Mouse (Mus musculus): Measurements from ENCODE around the gene Sf3b2. TPM values are rescaled to one million over a fixed set of nuclear protein-coding genes. Genes with fewer than 3 reads are reported as not detected.

Gene Sf3b2
- polyA plus RNA-seq, 1 experiment from 2014 or later, result 239 TPM

DNA sequence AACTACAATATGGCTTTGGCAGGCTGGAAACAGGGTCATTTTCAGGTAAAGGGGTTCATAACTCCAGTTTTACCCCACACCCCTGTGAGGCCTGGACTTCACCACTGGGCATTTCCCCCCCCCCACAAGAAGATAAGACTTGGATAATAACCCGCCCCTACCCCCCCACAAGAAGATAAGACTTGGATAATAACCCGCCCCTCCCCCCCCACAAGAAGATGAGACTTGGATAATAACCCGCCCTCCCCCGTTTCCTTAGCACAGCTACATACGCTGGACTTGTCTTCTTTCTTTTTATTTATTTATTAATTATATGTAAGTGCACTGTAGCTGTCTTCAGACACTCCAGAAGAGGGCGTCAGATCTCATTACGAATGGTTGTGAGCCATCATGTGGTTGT, 13.8 kb upstream of the Sf3b2 start:
- 0 out of 2 replicates have a peak, but pooled peaks have one; percentile 57 for ATAC-seq (replicated peaks; ENCODE audit: insufficient number of reproducible peaks, low FRiP score, low TSS enrichment)
- H3K4me2 ChIP-seq, result no peak overlapping the region
- H3K9ac ChIP-seq (ENCODE audit: low read depth, low read length), result no peak overlapping the region
- H3K27ac ChIP-seq (ENCODE audit: low read depth, low read length), result no peak overlapping the region
- 0 out of 2 replicates have a peak, but pooled peaks cover 3% of the 10 kb centered on the region for H3K4me1 ChIP-seq (ENCODE audit: control insufficient read depth, insufficient read depth, low read length)
- 77% methylated on average over 7 of the region's 7 CpGs for WGBS (ENCODE audit: insufficient replicate concordance)
- H3K4me3 ChIP-seq (ENCODE audit: low read depth, low read length), result no peak overlapping the region
- no peaks in the 10 kb centered on the region for H3K9me3 ChIP-seq (replicated peaks; ENCODE audit: control insufficient read depth, low read length)
- no peaks in the 10 kb centered on the region; the same call in 1 of the 2 replicates for H3K36me3 ChIP-seq (ENCODE audit: control insufficient read depth, insufficient read depth, low read length)
- H3K27me3 ChIP-seq (ENCODE audit: control insufficient read depth, insufficient read depth, low read length), result peaks cover 16% of the 10 kb centered on the region

DNA sequence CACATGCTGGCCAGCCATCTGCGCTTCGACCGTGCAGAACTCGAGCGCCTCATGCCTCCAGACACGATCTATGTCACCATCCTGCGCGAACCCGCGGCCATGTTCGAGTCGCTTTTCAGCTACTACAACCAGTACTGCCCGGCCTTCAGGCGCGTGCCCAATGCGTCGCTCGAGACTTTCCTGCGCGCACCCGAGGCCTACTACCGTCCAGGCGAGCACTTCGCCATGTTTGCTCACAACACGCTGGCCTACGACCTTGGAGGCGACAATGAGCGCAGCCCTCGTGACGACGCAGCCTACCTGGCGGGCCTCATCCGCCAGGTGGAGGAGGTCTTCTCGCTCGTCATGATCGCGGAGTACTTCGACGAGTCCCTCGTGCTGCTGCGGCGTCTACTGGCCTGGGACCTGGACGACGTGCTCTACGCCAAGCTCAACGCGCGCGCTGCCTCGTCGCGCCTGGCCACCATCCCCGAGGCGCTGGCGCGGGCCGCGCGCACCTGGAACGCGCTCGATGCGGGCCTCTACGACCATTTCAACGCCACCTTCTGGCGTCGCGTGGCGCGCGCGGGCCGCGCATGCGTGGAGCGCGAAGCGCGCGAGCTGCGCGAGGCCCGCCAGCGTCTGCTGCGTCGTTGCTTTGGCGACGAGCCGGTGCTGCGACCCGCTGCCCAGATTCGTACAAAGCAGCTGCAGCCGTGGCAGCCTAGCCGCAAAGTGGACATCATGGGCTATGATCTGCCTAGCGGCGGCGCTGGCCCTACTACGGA, 11.9 kb upstream of the Sf3b2 start:
- ATAC-seq (replicated peaks; ENCODE audit: insufficient number of reproducible peaks, low FRiP score, low TSS enrichment), result 0 out of 2 replicates have a peak, but pooled peaks have one; percentile 35
- H3K4me1 ChIP-seq (ENCODE audit: control insufficient read depth, insufficient read depth, low read length), result 0 out of 2 replicates have a peak, but pooled peaks cover 3% of the 10 kb centered on the region
- H3K36me3 ChIP-seq (ENCODE audit: control insufficient read depth, insufficient read depth, low read length), result no peaks in the 10 kb centered on the region; the same call in 1 of the 2 replicates
- peak overlapping the region; percentile 63 for H3K4me2 ChIP-seq
- H3K27ac ChIP-seq (ENCODE audit: low read depth, low read length), result no peak overlapping the region
- peaks cover 16% of the 10 kb centered on the region for H3K27me3 ChIP-seq (ENCODE audit: control insufficient read depth, insufficient read depth, low read length)
- WGBS (ENCODE audit: insufficient replicate concordance), result 25% methylated on average over 98 of the region's 98 CpGs
- H3K4me3 ChIP-seq (ENCODE audit: low read depth, low read length), result peak overlapping the region; percentile 37
- no peaks in the 10 kb centered on the region for H3K9me3 ChIP-seq (replicated peaks; ENCODE audit: control insufficient read depth, low read length)
- peak overlapping the region; percentile 24; the same call in 1 of the 2 replicates for H3K9ac ChIP-seq (ENCODE audit: low read depth, low read length)

DNA sequence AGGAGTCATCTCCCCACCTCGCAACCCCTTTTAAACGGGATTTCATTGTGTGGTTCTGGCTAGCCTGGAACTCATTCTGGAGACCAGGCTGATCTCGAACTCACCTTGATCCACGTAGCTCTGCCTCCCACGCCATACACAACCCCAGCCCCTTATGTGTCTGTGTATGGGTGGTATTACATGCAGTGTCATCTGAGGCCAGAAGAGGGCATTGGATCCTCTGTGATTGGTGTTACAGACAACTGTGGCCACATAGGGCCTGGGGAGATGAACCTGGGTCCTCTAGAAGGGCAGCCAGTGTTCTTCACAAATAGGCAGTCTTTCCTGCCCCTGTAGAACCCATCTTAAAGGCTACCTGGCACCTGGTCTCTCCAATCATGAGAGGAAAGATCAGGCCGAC, 11.0 kb upstream of the Sf3b2 start:
- WGBS (ENCODE audit: insufficient replicate concordance), result 72% methylated on average over 6 of the region's 6 CpGs
- Histone ChIP-seq H3K27me3 (ENCODE audit: control insufficient read depth, insufficient read depth, low read length) (peaks cover 16% of the 10 kb centered on the region), H3K9me3 (replicated peaks; ENCODE audit: control insufficient read depth, low read length) (no peaks in the 10 kb centered on the region), H3K27ac (ENCODE audit: low read depth, low read length) (no peak overlapping the region), H3K4me1 (ENCODE audit: control insufficient read depth, insufficient read depth, low read length) (0 out of 2 replicates have a peak, but pooled peaks cover 3% of the 10 kb centered on the region), H3K9ac (ENCODE audit: low read depth, low read length) (no peak overlapping the region), H3K36me3 (ENCODE audit: control insufficient read depth, insufficient read depth, low read length) (no peaks in the 10 kb centered on the region; the same call in 1 of the 2 replicates), H3K4me3 (ENCODE audit: low read depth, low read length) (no peak overlapping the region), H3K4me2 (no peak overlapping the region)
- no peak for ATAC-seq (replicated peaks; ENCODE audit: insufficient number of reproducible peaks, low FRiP score, low TSS enrichment)

DNA sequence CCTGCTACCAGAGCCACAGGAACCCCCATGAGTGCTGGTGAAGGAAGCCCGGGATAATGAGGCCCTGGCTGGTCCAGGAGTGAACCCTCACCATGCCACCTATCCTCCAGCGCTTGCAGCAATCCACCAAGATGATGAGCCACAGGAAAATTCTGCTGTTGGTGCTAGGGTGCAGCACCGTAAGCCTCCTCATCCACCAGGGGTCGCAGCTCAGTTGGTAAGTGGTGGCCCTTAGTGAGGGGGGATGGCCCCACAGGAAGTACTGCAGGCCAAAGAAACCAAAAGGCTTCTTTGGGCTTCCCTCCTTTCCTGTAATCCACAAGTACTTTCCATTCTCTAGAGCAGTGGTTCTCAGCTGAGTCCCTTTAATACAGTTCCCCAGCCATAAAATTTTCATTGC, 7.2 kb upstream of the Sf3b2 start:
- ATAC-seq (replicated peaks; ENCODE audit: insufficient number of reproducible peaks, low FRiP score, low TSS enrichment), result no peak
- Histone ChIP-seq H3K27ac (ENCODE audit: low read depth, low read length) (no peak overlapping the region), H3K9me3 (replicated peaks; ENCODE audit: control insufficient read depth, low read length) (no peaks in the 10 kb centered on the region), H3K4me1 (ENCODE audit: control insufficient read depth, insufficient read depth, low read length) (peaks cover 9% of the 10 kb centered on the region; the same call in 1 of the 2 replicates), H3K36me3 (ENCODE audit: control insufficient read depth, insufficient read depth, low read length) (no peaks in the 10 kb centered on the region; the same call in 1 of the 2 replicates), H3K27me3 (ENCODE audit: control insufficient read depth, insufficient read depth, low read length) (peaks cover 12% of the 10 kb centered on the region), H3K9ac (ENCODE audit: low read depth, low read length) (no peak overlapping the region), H3K4me2 (no peak overlapping the region), H3K4me3 (ENCODE audit: low read depth, low read length) (no peak overlapping the region)
- WGBS (ENCODE audit: insufficient replicate concordance), result 13% methylated on average over 4 of the region's 4 CpGs

DNA sequence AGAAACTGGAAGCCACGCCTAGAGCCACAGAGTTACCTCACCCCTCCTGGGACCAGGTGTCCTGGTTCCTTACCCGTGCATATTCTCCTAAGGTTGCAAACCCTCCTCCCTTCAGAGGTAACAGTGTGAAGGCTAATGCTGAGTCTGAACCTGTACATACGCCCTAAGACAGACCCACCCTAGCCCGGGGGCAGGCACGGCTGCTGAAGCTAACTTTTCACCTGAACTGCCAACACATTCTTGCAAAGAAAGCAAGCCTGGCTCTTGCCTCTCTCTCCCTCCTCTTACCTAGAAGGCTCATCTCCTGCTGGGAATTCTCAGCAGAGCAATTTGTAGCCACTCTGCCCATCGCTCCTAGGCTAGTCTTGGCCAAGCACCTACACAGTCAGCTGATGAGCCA, 5.3 kb upstream of the Sf3b2 start:
- Histone ChIP-seq H3K36me3 (ENCODE audit: control insufficient read depth, insufficient read depth, low read length) (no peaks in the 10 kb centered on the region), H3K4me1 (ENCODE audit: control insufficient read depth, insufficient read depth, low read length) (peaks cover 14% of the 10 kb centered on the region), H3K9me3 (replicated peaks; ENCODE audit: control insufficient read depth, low read length) (no peaks in the 10 kb centered on the region), H3K4me3 (ENCODE audit: low read depth, low read length) (no peak overlapping the region), H3K27ac (ENCODE audit: low read depth, low read length) (no peak overlapping the region), H3K27me3 (ENCODE audit: control insufficient read depth, insufficient read depth, low read length) (0 out of 2 replicates have a peak, but pooled peaks cover 3% of the 10 kb centered on the region), H3K4me2 (no peak overlapping the region), H3K9ac (ENCODE audit: low read depth, low read length) (no peak overlapping the region)
- ATAC-seq (replicated peaks; ENCODE audit: insufficient number of reproducible peaks, low FRiP score, low TSS enrichment), result no peak
- 83% methylated on average over 6 of the region's 6 CpGs for WGBS (ENCODE audit: insufficient replicate concordance)

DNA sequence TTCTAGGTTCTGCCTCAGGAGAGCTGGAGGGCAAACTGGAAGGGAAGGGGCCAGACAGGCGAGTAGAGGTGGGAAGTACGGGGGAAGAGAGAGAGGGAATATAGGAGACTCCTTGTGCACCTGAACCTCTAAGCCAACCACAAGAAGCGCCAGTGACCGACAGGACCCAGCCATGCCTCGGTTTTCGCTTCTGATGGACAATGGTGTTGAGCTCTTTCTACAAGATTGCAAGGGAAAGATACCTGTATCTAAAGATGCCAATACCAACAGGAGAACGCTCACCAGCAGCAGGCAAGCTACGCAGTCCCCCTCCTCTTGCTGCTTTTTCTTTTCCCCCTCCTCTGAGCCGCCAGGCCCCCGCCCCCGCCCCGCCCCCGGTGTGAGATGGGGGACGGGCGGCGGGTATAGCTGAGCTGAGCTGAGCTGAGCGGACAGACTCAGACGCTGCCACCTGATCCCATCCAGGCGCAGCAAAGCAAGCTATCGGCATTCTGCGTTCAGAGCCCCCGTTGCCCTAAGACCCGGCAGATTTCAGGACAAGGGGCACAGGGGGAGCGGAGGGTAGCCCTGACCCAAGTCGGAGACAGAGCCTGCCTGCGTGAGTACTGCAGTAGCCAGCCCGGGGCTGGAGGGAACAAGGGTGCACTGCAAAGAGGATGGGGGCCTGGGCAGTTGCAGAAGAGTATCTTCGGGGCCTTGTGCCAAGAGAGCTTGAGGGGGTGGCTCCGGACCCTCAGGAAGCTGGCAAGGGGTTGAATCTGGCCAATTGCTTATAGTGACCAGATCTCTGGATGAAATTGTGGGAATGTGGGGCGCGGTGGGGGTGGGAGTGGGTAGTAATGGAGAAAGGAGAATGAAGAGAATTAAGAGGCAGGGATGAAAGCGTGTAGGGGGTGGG, 2.9 kb upstream of the Sf3b2 start, which contains the start of gene Gal3st3:
Gal3st3 (plus strand) TSS at position 429 of the 898 bp plus-strand sequence.
- Histone ChIP-seq H3K4me3 (ENCODE audit: low read depth, low read length) (peak within 1 kb of the TSS; percentile 42), H3K4me2 (peak within 1 kb of the TSS; percentile 61), H3K9ac (ENCODE audit: low read depth, low read length) (peak within 1 kb of the TSS; percentile 56), H3K9me3 (replicated peaks; ENCODE audit: control insufficient read depth, low read length) (no peaks in the 10 kb centered on the region), H3K36me3 (ENCODE audit: control insufficient read depth, insufficient read depth, low read length) (peaks cover under 1% of the 10 kb centered on the region), H3K27me3 (ENCODE audit: control insufficient read depth, insufficient read depth, low read length) (0 out of 2 replicates have a peak, but pooled peaks cover 3% of the 10 kb centered on the region), H3K4me1 (ENCODE audit: control insufficient read depth, insufficient read depth, low read length) (peaks cover 22% of the 10 kb centered on the region), H3K27ac (ENCODE audit: low read depth, low read length) (no peak within 1 kb of the TSS)
- no peak for ATAC-seq (replicated peaks; ENCODE audit: insufficient number of reproducible peaks, low FRiP score, low TSS enrichment)
- 7% methylated on average over 32 of the region's 32 CpGs for WGBS (ENCODE audit: insufficient replicate concordance)

DNA sequence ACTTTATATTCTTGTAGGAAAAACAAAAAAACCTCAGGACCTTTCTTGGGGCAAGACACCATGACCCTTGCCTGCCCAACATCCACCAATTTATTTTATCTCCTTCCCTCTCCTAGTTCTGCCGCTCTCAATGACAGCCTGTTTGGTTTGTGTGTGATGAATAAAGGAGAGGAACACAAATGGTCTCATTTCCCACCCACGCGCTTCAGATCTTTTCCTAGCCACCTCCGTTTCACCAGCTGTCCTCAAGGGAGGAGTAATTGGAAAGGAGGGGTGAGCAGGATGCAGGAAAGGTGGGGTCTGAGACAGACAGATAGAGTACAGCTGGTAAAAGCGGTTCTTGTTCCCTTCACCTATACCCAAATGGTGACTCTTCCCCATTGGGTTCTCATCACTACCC, 1.4 kb upstream of the Sf3b2 start:
- Histone ChIP-seq H3K36me3 (ENCODE audit: control insufficient read depth, insufficient read depth, low read length) (peaks cover 12% of the 10 kb centered on the region), H3K27me3 (ENCODE audit: control insufficient read depth, insufficient read depth, low read length) (0 out of 2 replicates have a peak, but pooled peaks cover 3% of the 10 kb centered on the region), H3K4me3 (ENCODE audit: low read depth, low read length) (no peak overlapping the region), H3K27ac (ENCODE audit: low read depth, low read length) (no peak overlapping the region), H3K9ac (ENCODE audit: low read depth, low read length) (no peak overlapping the region), H3K4me1 (ENCODE audit: control insufficient read depth, insufficient read depth, low read length) (peaks cover 22% of the 10 kb centered on the region), H3K9me3 (replicated peaks; ENCODE audit: control insufficient read depth, low read length) (no peaks in the 10 kb centered on the region), H3K4me2 (peak overlapping the region; percentile 76; the same call in 1 of the 2 replicates)
- no peak for ATAC-seq (replicated peaks; ENCODE audit: insufficient number of reproducible peaks, low FRiP score, low TSS enrichment)
- WGBS (ENCODE audit: insufficient replicate concordance), result 62% methylated on average over 5 of the region's 5 CpGs

DNA sequence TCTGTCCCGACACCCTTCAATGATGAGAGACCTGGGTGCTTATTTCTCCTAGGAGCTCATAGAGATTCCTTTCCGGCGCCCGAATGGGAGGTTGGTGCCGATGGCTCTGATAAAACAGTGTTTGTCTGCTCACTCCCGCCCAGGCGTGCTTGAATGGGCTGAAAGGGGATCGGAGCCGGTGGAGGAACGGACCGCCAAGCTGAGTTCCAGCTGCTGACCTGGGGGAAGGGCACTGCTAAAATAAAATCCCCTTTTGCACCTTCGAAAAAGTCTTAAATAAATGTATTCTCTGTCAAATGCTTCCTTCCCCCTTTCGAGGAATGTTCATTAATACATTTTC, 451 bp upstream of the Sf3b2 start:
- 0 out of 2 replicates have a peak, but pooled peaks cover 3% of the 10 kb centered on the region for H3K27me3 ChIP-seq (ENCODE audit: control insufficient read depth, insufficient read depth, low read length)
- peak; percentile 54 for ATAC-seq (replicated peaks; ENCODE audit: insufficient number of reproducible peaks, low FRiP score, low TSS enrichment)
- 4% methylated on average over 13 of the region's 13 CpGs for WGBS (ENCODE audit: insufficient replicate concordance)
- no peaks in the 10 kb centered on the region for H3K9me3 ChIP-seq (replicated peaks; ENCODE audit: control insufficient read depth, low read length)
- H3K36me3 ChIP-seq (ENCODE audit: control insufficient read depth, insufficient read depth, low read length), result peaks cover 17% of the 10 kb centered on the region
- peak overlapping the region; percentile 76 for H3K4me2 ChIP-seq
- H3K4me1 ChIP-seq (ENCODE audit: control insufficient read depth, insufficient read depth, low read length), result peaks cover 22% of the 10 kb centered on the region
- H3K9ac ChIP-seq (ENCODE audit: low read depth, low read length), result peak overlapping the region; percentile 85
- H3K27ac ChIP-seq (ENCODE audit: low read depth, low read length), result peak overlapping the region; percentile 77
- peak overlapping the region; percentile 95 for H3K4me3 ChIP-seq (ENCODE audit: low read depth, low read length)
